Comparison of ENCODE assay signal across 9 mouse cellular contexts in genomic region chr10:4404895-4405491, GRCm38 (mm10). TPM values are rescaled to one million over a fixed set of nuclear protein-coding genes. Genes with fewer than 3 reads are reported as not detected.
DNase-seq lines count a peak whose midpoint lies in the region; ATAC-seq and TF ChIP-seq lines count a peak whose summit lies in the region.
"Had no signal": no experiment of that assay in that cellular context is flagged by ENCODE, and none has a peak within 500 bp of the region (broad histone marks: within the 10 kb centered on the region; RNA-seq: fewer than 3 reads in every experiment).

No protein-coding gene starts in this region.

- H3K4me3 ChIP-seq in cortical plate, adult 2 months (ENCODE audit: insufficient read depth, low read length), result no peak overlapping the region
- no peak overlapping the region for H3K4me3 ChIP-seq in limb, embryonic 11.5 days (ENCODE audit: low read depth, low read length)
- H3K4me3 ChIP-seq: embryonic facial prominence, embryonic 15.5 days had no signal

- ATAC-seq in limb, embryonic 11.5 days (ENCODE audit: insufficient number of reproducible peaks, low FRiP score, low TSS enrichment, low read depth), result peak; percentile 54; the same call in 1 of the 2 replicates
- ATAC-seq in monocyte, adult 5-6 weeks (replicated peaks; ENCODE audit: insufficient number of reproducible peaks, low FRiP score, low TSS enrichment, poor library complexity, severe bottlenecking), result 0 out of 2 replicates have a peak, but pooled peaks have one; percentile 33

- no peak overlapping the region for H3K27ac ChIP-seq in cortical plate, adult 2 months (ENCODE audit: insufficient read depth, low read length)
- H3K27ac ChIP-seq in limb, embryonic 11.5 days (replicated peaks; ENCODE audit: low read depth, low read length), result no peak overlapping the region
- H3K27ac ChIP-seq: embryonic facial prominence, embryonic 15.5 days had no signal

- H3K27me3 ChIP-seq in limb, embryonic 11.5 days (ENCODE audit: control insufficient read depth, insufficient read depth, low read length), result no peaks in the 10 kb centered on the region
- H3K27me3 ChIP-seq: embryonic facial prominence, embryonic 15.5 days had no signal

- peak; percentile 68 for TF ChIP-seq CTCF in cortical plate, adult 2 months (IDR thresholded peaks at IDR 0.05; ENCODE audit: extremely low read depth, insufficient read depth, low read length)

- DNase-seq in left cerebral cortex, adult 11 months (ENCODE audit: low spot score), result peak; percentile 60
- no peak for DNase-seq in left cerebral cortex, adult 8-10 months (ENCODE audit: low spot score in 2 of 2)
- DNase-seq in MEL-GATA-1-ER (ENCODE audit: extremely low read depth, low read depth), result peak; percentile 36
- DNase-seq in heart, postnatal 10 days, result peak; percentile 64 to 80
- DNase-seq in limb, embryonic 11.5 days (ENCODE audit: low spot score), result peak; percentile 54
- DNase-seq in ovary, postnatal 36 days (ENCODE audit: low spot score), result no peak

- no peaks in the 10 kb centered on the region for H3K9me3 ChIP-seq in limb, embryonic 11.5 days (ENCODE audit: control insufficient read depth, low read length)
- H3K9me3 ChIP-seq: embryonic facial prominence, embryonic 15.5 days had no signal

- WGBS in limb, embryonic 11.5 days, result 60% methylated on average over 5 of the region's 5 CpGs

- H3K36me3 ChIP-seq in limb, embryonic 11.5 days (ENCODE audit: control insufficient read depth, insufficient read depth, low read length), result peaks cover 12% of the 10 kb centered on the region

- no peak overlapping the region for H3K4me2 ChIP-seq in limb, embryonic 11.5 days (ENCODE audit: low read depth, severe bottlenecking)
- H3K4me2 ChIP-seq: embryonic facial prominence, embryonic 15.5 days had no signal

- no peak for TF ChIP-seq POLR2A in cortical plate, adult 2 months (IDR thresholded peaks at IDR 0.05; ENCODE audit: extremely low read depth, insufficient read depth, low read length)

- intact Hi-C loops in heart, postnatal 10 days (cut with DNase I), result loop anchor here (10.0 kb wide), 1 partner anchor 760 kb away; no protein-coding TSS in a partner anchor

- no peaks in the 10 kb centered on the region for H3K4me1 ChIP-seq in cortical plate, adult 2 months (ENCODE audit: control insufficient read depth, insufficient read depth, low read length)
- no peaks in the 10 kb centered on the region for H3K4me1 ChIP-seq in limb, embryonic 11.5 days (ENCODE audit: control insufficient read depth, insufficient read depth, low read length)
- H3K4me1 ChIP-seq: embryonic facial prominence, embryonic 15.5 days had no signal

- no peak overlapping the region for H3K9ac ChIP-seq in limb, embryonic 11.5 days (ENCODE audit: low read length)
- H3K9ac ChIP-seq: embryonic facial prominence, embryonic 15.5 days had no signal

RNA-seq across cellular contexts. Expression of gene Zbtb2, which starts 17.1 kb away (rescaled TPM):
- 10 to 100 TPM; 10.3 to 12.4 (median 11.7) TPM for total RNA-seq in left cerebral cortex, adult 8-10 months (2022)
- 7.8 and 7.9 TPM in 2 replicates for polyA plus RNA-seq in cortical plate, adult 2 months (2012; rRNA removed)
- 1 to 10 TPM; 8.9 to 9.2 TPM for total RNA-seq in heart, postnatal 10 days (2021)
- 22.7 and 24.4 TPM in 2 replicates for polyA plus RNA-seq in limb, embryonic 11.5 days (2014; fragmentation: Nextera tagmentation; extraction: Ambion mirVana)
- total RNA-seq in monocyte, adult 5-6 weeks (2017), result 25.2 to 30.1 TPM (median 28.5 TPM) in 3 replicates

RNA-seq across cellular contexts. Expression of gene Rmnd1, which starts 27.2 kb away (rescaled TPM):
- 10 to 100 TPM; 32.3 to 39.3 (median 38.0) TPM for total RNA-seq in left cerebral cortex, adult 8-10 months (2022)
- polyA plus RNA-seq in cortical plate, adult 2 months (2012; rRNA removed), result 109 and 118 TPM in 2 replicates
- total RNA-seq in heart, postnatal 10 days (2021), result 10 to 100 TPM; 48.5 to 49.9 TPM
- 54.2 and 59.1 TPM in 2 replicates for polyA plus RNA-seq in limb, embryonic 11.5 days (2014; fragmentation: Nextera tagmentation; extraction: Ambion mirVana)
- total RNA-seq in monocyte, adult 5-6 weeks (2017), result 36.2 to 50.5 TPM (median 46.3 TPM) in 3 replicates

RNA-seq across cellular contexts. Expression of gene Armt1, which starts 27.3 kb away (rescaled TPM):
- total RNA-seq in left cerebral cortex, adult 8-10 months (2022), result 10 to 100 TPM; 21.3 to 24.1 (median 22.7) TPM
- polyA plus RNA-seq in cortical plate, adult 2 months (2012; rRNA removed), result 21.1 and 22.6 TPM in 2 replicates
- total RNA-seq in heart, postnatal 10 days (2021), result 1 to 10 TPM; 8.2 to 8.9 TPM
- 28.9 and 29.8 TPM in 2 replicates for polyA plus RNA-seq in limb, embryonic 11.5 days (2014; fragmentation: Nextera tagmentation; extraction: Ambion mirVana)
- 14.9 to 33.3 TPM (median 21.4 TPM) in 3 replicates for total RNA-seq in monocyte, adult 5-6 weeks (2017)

Comparison
In these comparisons a context has a peak if more than half of its experiments do, and no peak if none do; other contexts are left out.
1. DNase-seq: peak in left cerebral cortex, adult 11 months (single experiment), MEL-GATA-1-ER (single experiment), heart, postnatal 10 days (2 of 2) and limb, embryonic 11.5 days (single experiment); none in left cerebral cortex, adult 8-10 months (0 of 2) and ovary, postnatal 36 days (single experiment).